Mouse (Mus musculus) urinary bladder, postnatal 10 days (tissue): ENCODE data around the gene Crybg3.
"Not testable (repeated sequence)": the region's sequence is repeated elsewhere in the genome, so short reads cannot be mapped to it uniquely, and the experiment has no call there.

Experiments used
- DNase-seq: peaks from one replicate; pipeline ENCODE4 v3.0.0; 2022; ENCODE audit warnings: low spot score

The Crybg3 gene

GRCm38 (mm10) chr16:59532561-59532960, 68.2 kb downstream of the Crybg3 start:
- DNase-seq = no peak

- no peak for DNase-seq
These were observed 69.5 kb downstream of the Crybg3 start for GRCm38 (mm10) chr16:59531243-59531642.

GRCm38 (mm10) chr16:59529570-59529969, 71.2 kb downstream of the Crybg3 start:
- no peak for DNase-seq

GRCm38 (mm10) chr16:59526939-59527338, 73.8 kb downstream of the Crybg3 start:
- DNase-seq = no peak

- no peak for DNase-seq
These were observed 78.9 kb downstream of the Crybg3 start for GRCm38 (mm10) chr16:59521752-59522423.

- no peak for DNase-seq
These were observed 83.1 kb downstream of the Crybg3 start for GRCm38 (mm10) chr16:59517447-59518219.

GRCm38 (mm10) chr16:59516965-59517364, 83.8 kb downstream of the Crybg3 start:
- DNase-seq = no peak

GRCm38 (mm10) chr16:59515169-59515568, 85.6 kb downstream of the Crybg3 start:
- no peak for DNase-seq

GRCm38 (mm10) chr16:59509830-59510229, 90.9 kb downstream of the Crybg3 start:
- DNase-seq = no peak

GRCm38 (mm10) chr16:59499180-59499579, 101.6 kb downstream of the Crybg3 start:
- DNase-seq = no peak

GRCm38 (mm10) chr16:59497947-59498346, 102.8 kb downstream of the Crybg3 start:
- no peak for DNase-seq

GRCm38 (mm10) chr16:59493199-59493598, 107.6 kb downstream of the Crybg3 start:
- no peak for DNase-seq

GRCm38 (mm10) chr16:59487975-59488548, 112.7 kb downstream of the Crybg3 start:
- no peak for DNase-seq

GRCm38 (mm10) chr16:59487239-59487638, 113.5 kb downstream of the Crybg3 start:
- DNase-seq = no peak

GRCm38 (mm10) chr16:59477955-59478354, 122.8 kb downstream of the Crybg3 start:
- no peak for DNase-seq

- no peak for DNase-seq
These were observed 126.0 kb downstream of the Crybg3 start for GRCm38 (mm10) chr16:59474788-59475187.

GRCm38 (mm10) chr16:59472546-59472945, 128.2 kb downstream of the Crybg3 start:
- DNase-seq = no peak

- peak; percentile 40 for DNase-seq
These were observed 129.0 kb downstream of the Crybg3 start, which contains the start of gene Riox2 for GRCm38 (mm10) chr16:59471637-59472278. Gene Riox2 (plus strand): TSS chr16:59471775.

GRCm38 (mm10) chr16:59469846-59470245, 130.9 kb downstream of the Crybg3 start:
- DNase-seq = no peak

- no peak for DNase-seq
These were observed 136.8 kb downstream of the Crybg3 start for GRCm38 (mm10) chr16:59463973-59464372.

- no peak for DNase-seq
These were observed 137.2 kb downstream of the Crybg3 start for GRCm38 (mm10) chr16:59463567-59463966.

GRCm38 (mm10) chr16:59459259-59459861, 141.4 kb downstream of the Crybg3 start:
- not testable (repeated sequence) for DNase-seq
